Mouse (Mus musculus): ENCODE results near the gene Akap6.

- TF ChIP-seq E2F4 (IDR thresholded peaks at IDR 0.05; ENCODE audit: insufficient read depth) (no peak), TCF12 (IDR thresholded peaks at IDR 0.05; ENCODE audit: insufficient read depth, poor library complexity, severe bottlenecking) (no peak), POLR2A (IDR thresholded peaks at IDR 0.05; ENCODE audit: insufficient read length, low read depth) (no peak), USF1 (IDR thresholded peaks at IDR 0.05; ENCODE audit: low read depth) (no peak), MAX (IDR thresholded peaks at IDR 0.05; ENCODE audit: low read depth) (no peak), POLR2AphosphoS2 (IDR thresholded peaks at IDR 0.05; ENCODE audit: insufficient read length, low read depth) (no peak)
Measured at GRCm38 (mm10) chr12:52697407-52698109, 1.6 kb upstream of the Akap6 start.

Data from myocyte (in vitro differentiated cells).